Mouse (Mus musculus) ES-E14 (cell line): ENCODE data around the gene Glb1l. TPM values are rescaled to one million over a fixed set of nuclear protein-coding genes. Genes with fewer than 3 reads are reported as not detected.

Source experiments
- DNase-seq: peaks from one replicate; pipeline ENCODE4 v3.0.0-alpha.2; 2013; ENCODE audit warnings: low read depth, low spot score
- H3K27ac ChIP-seq: 2 replicates; pipeline ENCODE4 v1.5.1; 2012; ENCODE audit warnings: low read depth, mild to moderate bottlenecking, low read length, moderate library complexity, mixed read lengths; ENCODE audit not compliant: poor library complexity, insufficient read depth, severe bottlenecking
- H3K36me3 ChIP-seq: 2 replicates; pipeline ENCODE4 v1.6.1; 2012; ENCODE audit warnings: mild to moderate bottlenecking, low read length, moderate library complexity, mixed read lengths; ENCODE audit not compliant: control insufficient read depth, poor library complexity, insufficient read depth, severe bottlenecking
- H3K4me1 ChIP-seq, 2 experiments: fragments of 150-350 bp in 1 of 2; sonication (generic) in 1 of 2; 2 replicates each; pipeline ENCODE4 v1.6.1; 2012; ENCODE audit warnings: low read length in 2 of 2, mild to moderate bottlenecking in 1 of 2, mixed read lengths in 1 of 2; ENCODE audit not compliant: control insufficient read depth in 2 of 2, insufficient read depth in 2 of 2, poor library complexity in 1 of 2
- H3K4me3 ChIP-seq, 2 experiments: fragments of 150-350 bp in 1 of 2; sonication (generic) in 1 of 2; 2 replicates each; pipeline ENCODE4 v1.5.1; 2012; ENCODE audit warnings: low read length in 2 of 2, low read depth in 1 of 2, mild to moderate bottlenecking in 1 of 2, mixed read lengths in 1 of 2; ENCODE audit not compliant: insufficient read depth in 1 of 2, poor library complexity in 1 of 2, severe bottlenecking in 1 of 2
- H3K9ac ChIP-seq: 2 replicates; pipeline ENCODE4 v1.6.1; 2012; ENCODE audit warnings: low read depth, mild to moderate bottlenecking, low read length, mixed read lengths; ENCODE audit not compliant: poor library complexity, insufficient read depth, severe bottlenecking
- H3K9me3 ChIP-seq: fragments of 150-350 bp; sonication (generic); 2 replicates; pipeline ENCODE4 v1.6.1; 2012; ENCODE audit warnings: low read depth, mild to moderate bottlenecking, low read length; ENCODE audit not compliant: control insufficient read depth, insufficient read depth
- CHD2 ChIP-seq: IDR thresholded peaks from 2 replicates; pipeline ENCODE4 v1.6.1; 2014; ENCODE audit warnings: mild to moderate bottlenecking, low read depth, low read length, inconsistent platforms
- HCFC1 ChIP-seq: IDR thresholded peaks from 2 replicates; pipeline ENCODE4 v1.6.1; 2012; ENCODE audit warnings: low read length, inconsistent platforms, borderline replicate concordance; ENCODE audit not compliant: insufficient read depth
- MAFK ChIP-seq: IDR thresholded peaks from 2 replicates; pipeline ENCODE4 v1.6.1; 2014; ENCODE audit warnings: mild to moderate bottlenecking, low read depth, low read length, inconsistent platforms; ENCODE audit not compliant: insufficient read depth
- ZC3H11A ChIP-seq: IDR thresholded peaks from 2 replicates; pipeline ENCODE4 v1.6.1; 2012; ENCODE audit warnings: low read depth, mild to moderate bottlenecking, inconsistent platforms, low read length, borderline replicate concordance
- ZNF384 ChIP-seq: IDR thresholded peaks from 2 replicates; pipeline ENCODE4 v1.6.1; 2012; ENCODE audit warnings: low read depth, low read length, inconsistent platforms
- in situ Hi-C, 2 experiments: fragments of 600-800 bp; cut with MboI; formaldehyde crosslinking; loops; one replicate each; pipeline ENCODE4 v1.15.1; 2025; ENCODE audit warnings: low sequenced_read_pairs in 2 of 2, inconsistent platforms in 1 of 2; ENCODE audit not compliant: unreplicated experiment in 2 of 2
- total RNA-seq: library from RNA; depleted of rRNA; stranded (reverse); fragments of 300-350 nt; gene quantifications from 2 replicates; pipeline ENCODE4 v1.2.3, GENCODE M21; 2012; rRNA removed

Gene Glb1l
- total RNA-seq, 1 experiment = 5.8 TPM

- in situ Hi-C loops = no loop called here
- Histone ChIP-seq H3K9ac (no peak overlapping the region), H3K36me3 (no peaks in the 10 kb centered on the region), H3K9me3 (no peaks in the 10 kb centered on the region), H3K27ac (no peak overlapping the region), H3K4me1 (no peaks in the 10 kb centered on the region), H3K4me3 (no peak overlapping the region)
- no peak for TF ChIP-seq ZNF384
- TF ChIP-seq CHD2 = no peak
- no peak for TF ChIP-seq MAFK
- no peak for TF ChIP-seq ZC3H11A
- no peak for TF ChIP-seq HCFC1
- no peak for DNase-seq
Measured at GRCm38 (mm10) chr1:75158990-75159389, 51.6 kb downstream of the Glb1l start.

DNA sequence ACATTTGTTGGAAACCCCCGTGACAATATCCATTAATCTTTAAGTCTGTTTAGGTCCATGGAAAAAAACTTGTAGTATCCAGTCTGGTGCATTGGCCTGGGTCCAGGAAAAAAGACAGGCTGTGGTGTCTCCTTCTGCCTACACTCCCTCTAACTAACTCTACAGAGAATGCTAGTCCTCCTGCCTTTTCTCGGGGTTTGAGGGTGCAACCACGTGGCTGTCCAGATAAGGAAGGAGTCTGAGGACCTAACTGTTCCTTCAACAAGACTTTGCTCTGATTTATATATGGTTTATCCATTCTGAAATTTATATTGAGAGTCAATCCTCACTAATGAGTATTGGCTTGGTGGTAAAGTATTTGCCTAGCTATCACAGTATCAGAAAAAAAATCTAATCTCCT lies 54.8 kb downstream of the Glb1l start:
- no peak for TF ChIP-seq ZC3H11A
- no peak for TF ChIP-seq HCFC1
- no peak for TF ChIP-seq ZNF384
- TF ChIP-seq MAFK = no peak
- no peak for TF ChIP-seq CHD2
- Histone ChIP-seq H3K9me3 (no peaks in the 10 kb centered on the region), H3K36me3 (no peaks in the 10 kb centered on the region), H3K27ac (no peak overlapping the region), H3K4me1 (no peaks in the 10 kb centered on the region), H3K9ac (no peak overlapping the region), H3K4me3 (no peak overlapping the region)
- in situ Hi-C loops = no loop called here
- no peak for DNase-seq

DNA sequence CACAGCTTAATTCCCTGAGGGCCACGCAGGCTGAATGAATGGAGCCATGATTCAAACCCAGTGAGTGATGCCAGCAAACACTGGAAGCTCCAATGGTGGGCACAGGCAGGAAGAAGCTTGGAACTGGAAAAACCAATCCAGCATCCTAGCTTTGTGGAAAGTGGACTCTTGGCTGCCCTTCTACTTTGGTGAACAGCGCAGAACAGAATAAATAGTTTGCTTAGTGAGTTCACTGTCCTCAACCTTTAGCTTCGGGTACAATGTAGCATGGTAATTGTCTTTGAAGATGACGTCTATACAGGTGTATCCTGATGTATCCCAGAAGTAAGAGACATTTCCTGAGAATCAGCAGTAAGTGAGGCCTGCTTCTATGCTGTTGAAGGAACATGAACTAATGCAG lies 61.9 kb downstream of the Glb1l start:
- peaks cover 21% of the 10 kb centered on the region; the same call in 1 of the 2 replicates for H3K36me3 ChIP-seq
- H3K4me1 ChIP-seq = no peaks in the 10 kb centered on the region
- in situ Hi-C loops = no loop called here
- H3K27ac ChIP-seq = no peak overlapping the region
- no peak for TF ChIP-seq ZC3H11A
- TF ChIP-seq ZNF384 = no peak
- no peak for TF ChIP-seq MAFK
- TF ChIP-seq HCFC1 = no peak
- TF ChIP-seq CHD2 = no peak
- no peak overlapping the region for H3K9ac ChIP-seq
- no peak overlapping the region for H3K4me3 ChIP-seq
- DNase-seq = no peak
- no peaks in the 10 kb centered on the region for H3K9me3 ChIP-seq

Other genes starting within 250 kb of the Glb1l start
- 6.7 and 7.7 TPM in 2 replicates for gene Nhej1, start 85.6 kb downstream of the Glb1l start, total RNA-seq
- 0.31 TPM in 1 of 2 replicates, not detected in the other for gene Slc23a3, start 76.9 kb downstream of the Glb1l start, total RNA-seq
- 20.9 and 27.2 TPM in 2 replicates for gene Cnppd1, start 68.1 kb downstream of the Glb1l start, total RNA-seq
- gene Retreg2, start 68.0 kb downstream of the Glb1l start, total RNA-seq = 27.1 and 37.4 TPM in 2 replicates
- 15.1 and 16.0 TPM in 2 replicates for gene Zfand2b, start 42.2 kb downstream of the Glb1l start, total RNA-seq
- gene Abcb6, start 30.4 kb downstream of the Glb1l start, total RNA-seq = 41.0 and 54.3 TPM in 2 replicates
- 23.0 and 42.5 TPM in 2 replicates for gene Ankzf1, start 18.7 kb downstream of the Glb1l start, total RNA-seq
- 17.2 and 24.4 TPM in 2 replicates for gene Atg9a, start 18.6 kb downstream of the Glb1l start, total RNA-seq
- 63.6 and 103 TPM in 2 replicates for gene Stk16, start within 50 bp of the Glb1l start, total RNA-seq
- gene Tuba4a, start 9.1 kb upstream of the Glb1l start, total RNA-seq = 110 and 124 TPM in 2 replicates
- gene A630095N17Rik, start 21.3 kb upstream of the Glb1l start, total RNA-seq = not detected in 2 replicates
- 15.8 and 17.7 TPM in 2 replicates for gene Dnajb2, start 25.6 kb upstream of the Glb1l start, total RNA-seq
- gene Ptprn, start 53.7 kb upstream of the Glb1l start, total RNA-seq = 8.9 and 9.0 TPM in 2 replicates
- gene Resp18, start 67.6 kb upstream of the Glb1l start, total RNA-seq = 0.90 TPM in 1 of 2 replicates, not detected in the other
- 67.1 and 75.5 TPM in 2 replicates for gene Dnpep, start 107.2 kb upstream of the Glb1l start, total RNA-seq
- gene Des, start 149.5 kb upstream of the Glb1l start, total RNA-seq = 10.8 and 19.4 TPM in 2 replicates
- gene Speg, start 164.5 kb upstream of the Glb1l start, total RNA-seq = 16.9 and 31.2 TPM in 2 replicates
- gene Gmppa, start 225.1 kb upstream of the Glb1l start, total RNA-seq = 40.2 and 51.6 TPM in 2 replicates
- not detected in 2 replicates for gene Asic4, start 239.6 kb upstream of the Glb1l start, total RNA-seq